Mouse (Mus musculus) neural tube, embryonic 11.5 days (tissue): ENCODE measurements at regions not wholly inside any gene's neighbourhood (a gene's known extent, or its start where the extent isn't known, plus 50 kb on each side); places are given as distances from the start of the nearest gene placed in this dataset.

Experiments
- ATAC-seq: fragments of 200-750 bp; cut with Nextera tagmentation; 2 replicates; pipeline ENCODE4 v1.8.0; 2017; ENCODE audit warnings: moderate number of reproducible peaks, mild to moderate bottlenecking, moderate TSS enrichment, moderate library complexity; ENCODE audit not compliant: insufficient read depth, low FRiP score, low TSS enrichment
- DNase-seq: peaks from one replicate; pipeline ENCODE4 v3.0.0-alpha.2; 2015; ENCODE audit warnings: low spot score
- H3K27ac ChIP-seq: fragments of 300-500 bp; sonication (generic); 2 replicates; pipeline ENCODE4 v1.5.1; 2014; ENCODE audit warnings: low read depth, mild to moderate bottlenecking, low read length
- H3K27me3 ChIP-seq: fragments of 300-500 bp; sonication (generic); 2 replicates; pipeline ENCODE4 v1.6.1; 2014; ENCODE audit warnings: mild to moderate bottlenecking, low read length, mixed read lengths; ENCODE audit not compliant: control insufficient read depth, insufficient read depth
- H3K36me3 ChIP-seq: fragments of 300-500 bp; sonication (generic); 2 replicates; pipeline ENCODE4 v1.6.1; 2014; ENCODE audit warnings: mild to moderate bottlenecking, low read length, moderate library complexity, mixed read lengths; ENCODE audit not compliant: control insufficient read depth, insufficient read depth
- H3K4me1 ChIP-seq: fragments of 300-500 bp; sonication (generic); 2 replicates; pipeline ENCODE4 v1.6.1; 2014; ENCODE audit warnings: low read length, mixed read lengths; ENCODE audit not compliant: control insufficient read depth, insufficient read depth
- H3K4me2 ChIP-seq: fragments of 300-500 bp; sonication (generic); 2 replicates; pipeline ENCODE4 v1.6.1; 2014; ENCODE audit warnings: low read depth, mild to moderate bottlenecking, moderate library complexity
- H3K4me3 ChIP-seq: fragments of 300-500 bp; sonication (generic); 2 replicates; pipeline ENCODE4 v1.5.1; 2014; ENCODE audit warnings: low read depth, low read length
- H3K9ac ChIP-seq: fragments of 300-500 bp; sonication (generic); 2 replicates; pipeline ENCODE4 v1.6.1; 2014; ENCODE audit warnings: mild to moderate bottlenecking, low read length
- H3K9me3 ChIP-seq: fragments of 300-500 bp; sonication (generic); 2 replicates; pipeline ENCODE4 v1.6.1; 2016; ENCODE audit warnings: low read length; ENCODE audit not compliant: control insufficient read depth
- WGBS: fragments of 180-500 bp; shearing (Covaris S2); extraction: QIAGEN DNeasy Blood & Tissue Kit; methylation state at CpG from one replicate; pipeline ENCODE4 v1.1.7; 2014; 5-methylcytosine and 5-hydroxymethylcytosine counted together

DNA sequence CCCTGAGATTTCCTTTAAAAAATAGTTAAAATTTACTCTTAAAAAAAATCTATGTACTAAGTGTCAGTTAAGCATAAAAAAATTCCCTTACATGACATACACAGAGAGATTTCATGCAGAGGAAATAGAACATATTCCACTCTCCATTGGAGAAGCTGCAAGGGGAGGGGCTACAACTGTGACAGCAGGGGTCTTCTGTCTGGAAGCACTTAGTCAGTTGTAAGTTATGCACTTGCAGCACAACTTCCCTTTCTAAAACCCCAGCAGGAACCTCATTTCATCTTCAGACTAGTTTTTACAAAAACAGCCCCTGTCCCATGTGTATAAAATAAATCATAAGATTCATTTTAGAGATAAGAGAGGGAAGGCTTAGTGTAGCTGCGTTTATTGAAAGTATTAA lies 109.0 kb upstream of the Rpl10l start:
- Histone ChIP-seq H3K4me3 (no peak overlapping the region), H3K9ac (no peak overlapping the region), H3K4me1 (no peaks in the 10 kb centered on the region), H3K4me2 (no peak overlapping the region), H3K27me3 (no peaks in the 10 kb centered on the region), H3K9me3 (no peaks in the 10 kb centered on the region), H3K36me3 (no peaks in the 10 kb centered on the region), H3K27ac (no peak overlapping the region)
- ATAC-seq = no peak
- DNase-seq = peak; percentile 20
- whole genome bisulfite sequencing = 71% methylated on average over 1 of the region's 1 CpGs

DNA sequence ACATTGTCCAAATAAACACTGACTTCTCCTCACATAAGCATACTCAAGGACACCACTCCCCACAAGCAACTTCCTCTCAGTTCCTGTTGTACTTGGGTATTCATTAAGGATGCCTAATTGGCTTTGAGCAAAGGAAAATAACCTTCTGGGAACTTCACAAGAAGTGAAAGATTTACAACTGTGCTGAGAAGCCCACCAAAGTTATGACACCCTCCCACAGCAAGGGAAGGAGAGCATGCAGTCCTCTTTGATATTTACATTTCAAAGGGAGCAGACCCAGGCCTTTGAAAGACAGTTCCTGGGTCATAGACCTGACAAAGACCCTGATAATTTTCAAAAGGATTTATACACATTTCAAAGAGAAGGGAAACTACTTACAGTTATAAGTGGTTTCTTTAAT lies 102.4 kb upstream of the Rpl10l start:
- Histone ChIP-seq H3K4me1 (no peaks in the 10 kb centered on the region), H3K4me3 (no peak overlapping the region), H3K36me3 (no peaks in the 10 kb centered on the region), H3K4me2 (no peak overlapping the region), H3K27ac (no peak overlapping the region), H3K27me3 (no peaks in the 10 kb centered on the region), H3K9me3 (no peaks in the 10 kb centered on the region), H3K9ac (no peak overlapping the region)
- DNase-seq (no peak), ATAC-seq (peak; percentile 28; the same call in 1 of the 2 replicates)

DNA sequence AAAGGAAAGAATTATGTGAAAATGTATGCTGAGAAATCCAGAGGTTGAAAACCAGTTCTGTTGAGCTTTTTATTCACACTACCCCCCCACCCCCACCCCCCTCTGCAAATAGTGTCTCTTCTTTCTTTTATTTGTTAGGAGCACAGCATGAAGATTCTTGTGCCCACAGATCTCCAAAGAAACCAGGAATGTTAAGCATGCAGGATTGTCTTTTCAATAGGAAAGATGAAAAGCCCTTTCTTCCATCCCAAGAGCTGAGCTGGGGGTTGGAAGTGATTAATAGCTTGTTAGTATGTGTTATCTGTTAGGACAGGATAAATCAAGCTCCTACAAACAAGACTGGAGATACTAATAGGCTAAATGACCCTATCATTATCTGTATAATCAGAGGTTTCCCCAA lies 55.0 kb upstream of the Rpl10l start:
- no peak overlapping the region for H3K4me3 ChIP-seq
- no peak overlapping the region for H3K9ac ChIP-seq
- no peaks in the 10 kb centered on the region for H3K36me3 ChIP-seq
- H3K27ac ChIP-seq = no peak overlapping the region
- peak; percentile 46; the same call in 1 of the 2 replicates for ATAC-seq
- H3K9me3 ChIP-seq = no peaks in the 10 kb centered on the region
- H3K4me2 ChIP-seq = no peak overlapping the region
- no peak for DNase-seq
- no peaks in the 10 kb centered on the region for H3K27me3 ChIP-seq
- no peaks in the 10 kb centered on the region for H3K4me1 ChIP-seq
